Mouse (Mus musculus): ENCODE results near the gene Kynu.

The Kynu gene

DNA sequence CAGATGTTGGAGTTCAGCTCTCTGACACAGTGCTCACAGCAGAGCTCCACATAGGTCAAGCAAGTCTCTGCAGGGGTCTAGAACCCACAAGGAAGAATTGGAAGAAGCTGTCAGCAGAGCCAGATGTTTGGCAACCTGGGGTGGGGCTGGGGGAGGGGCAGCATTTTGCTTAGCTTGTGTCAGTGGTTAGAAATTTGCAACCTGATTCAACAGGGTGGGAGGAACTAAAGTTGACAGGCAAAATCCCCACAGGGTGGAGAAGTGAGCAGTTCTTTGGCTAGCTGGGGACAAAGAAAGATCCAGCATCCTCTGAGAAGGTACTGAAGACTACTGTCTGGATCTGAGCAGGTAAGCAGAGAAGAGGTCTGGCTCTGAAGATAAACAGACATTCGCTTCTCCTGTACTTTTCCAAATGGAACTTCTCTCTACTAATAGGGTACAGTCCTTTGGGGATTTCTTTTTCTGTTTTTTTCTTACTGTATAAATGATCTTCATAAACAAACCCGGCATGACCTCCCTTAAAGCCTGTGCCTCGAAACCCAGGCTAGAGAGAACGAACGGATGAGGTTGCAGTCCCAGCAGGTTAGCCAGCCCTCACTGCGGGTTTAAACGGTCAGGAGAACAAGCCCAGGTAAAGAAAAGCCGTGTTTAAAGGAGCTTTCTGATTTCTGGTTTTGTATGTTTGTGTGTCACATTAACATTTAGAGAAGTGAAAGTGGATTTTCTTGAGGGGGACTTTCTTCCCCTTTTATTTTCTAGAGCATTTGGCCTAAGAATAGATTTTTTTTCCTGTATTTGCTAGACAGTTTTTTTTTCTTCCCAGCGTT lies at the start of gene Kynu:
Kynu (plus strand) TSS at position 268 of the 827 bp plus-strand sequence.
- DNase-seq, result peak; percentile 6 to 16

DNA sequence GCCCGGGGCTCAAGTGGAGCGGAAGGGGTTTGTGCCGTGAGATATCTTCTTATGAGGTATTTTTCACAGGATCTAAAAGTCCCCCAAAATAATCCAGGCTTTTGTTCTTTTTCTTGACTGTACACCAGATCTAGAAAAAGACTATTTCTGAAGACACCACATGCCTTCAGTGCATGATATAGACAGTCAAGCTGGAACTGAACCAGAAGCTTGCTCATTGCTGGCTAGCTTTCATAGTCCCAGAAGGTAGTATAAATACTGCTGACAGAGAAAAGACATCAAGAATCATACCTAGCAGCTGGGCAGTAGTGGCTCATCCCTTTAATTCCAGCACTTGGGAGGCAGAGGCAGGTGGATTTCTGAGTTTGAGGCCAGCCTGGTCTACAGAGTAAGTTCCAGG lies 48.9 kb upstream of the Kynu start:
- DNase-seq, result no peak

DNA sequence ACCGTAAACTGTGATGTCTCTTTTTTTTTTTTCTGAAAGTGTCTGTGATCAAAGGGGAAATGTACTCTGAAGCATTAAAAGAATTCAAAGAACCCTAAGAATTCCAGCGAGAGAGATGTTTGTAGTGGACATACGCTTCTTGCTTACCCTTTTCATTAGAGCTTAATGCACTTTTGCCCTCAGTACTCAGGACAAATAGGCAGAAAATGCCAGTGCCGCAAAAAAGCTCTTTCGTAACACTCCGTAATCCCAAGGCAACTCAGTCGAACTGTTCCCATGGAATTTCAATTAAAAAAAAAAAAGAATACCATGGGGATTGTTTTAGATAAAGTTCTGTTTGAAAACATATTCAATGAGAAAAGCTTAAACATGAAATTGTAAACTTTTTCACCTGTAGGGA lies 41.3 kb upstream of the Kynu start:
- DNase-seq, result no peak

DNA sequence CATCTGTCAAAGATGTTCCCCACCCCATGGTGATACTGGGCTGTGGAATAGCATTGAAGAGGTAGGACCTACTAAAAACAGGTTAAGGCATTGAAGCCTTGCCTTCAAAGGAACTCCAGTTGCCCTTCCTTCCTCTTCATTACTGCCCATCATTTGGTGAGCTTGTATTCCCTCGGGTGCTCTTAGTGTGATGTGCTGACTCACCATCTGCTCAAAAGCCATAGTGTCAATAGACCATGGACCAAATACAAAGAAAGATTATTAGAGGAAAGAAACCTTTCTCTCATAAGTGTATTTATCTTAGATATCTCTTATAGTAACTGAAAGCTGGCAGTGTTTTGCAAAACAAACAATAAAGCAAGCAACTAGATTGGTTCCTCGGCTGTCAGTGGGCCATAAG lies 20.7 kb upstream of the Kynu start:
- no peak for DNase-seq

DNA sequence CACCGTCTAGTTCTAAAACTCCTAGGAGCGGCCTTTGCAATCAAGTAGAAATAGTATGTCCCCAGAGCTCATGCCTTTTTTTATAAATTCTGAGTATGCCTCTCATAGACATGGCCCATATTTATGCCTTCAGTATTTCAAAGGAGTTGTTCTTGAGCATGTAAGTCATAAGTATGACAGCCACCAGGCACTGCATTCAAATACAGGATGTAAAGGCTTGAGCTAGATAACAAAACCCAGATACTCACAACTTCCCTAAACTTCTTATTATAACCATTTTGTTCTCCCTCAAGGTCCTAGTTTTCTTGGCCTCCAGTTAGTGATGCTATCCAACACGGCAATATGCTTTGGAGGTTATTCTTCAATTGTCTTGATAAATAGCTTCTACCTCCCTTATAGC lies 12.5 kb upstream of the Kynu start:
- no peak for DNase-seq

DNA sequence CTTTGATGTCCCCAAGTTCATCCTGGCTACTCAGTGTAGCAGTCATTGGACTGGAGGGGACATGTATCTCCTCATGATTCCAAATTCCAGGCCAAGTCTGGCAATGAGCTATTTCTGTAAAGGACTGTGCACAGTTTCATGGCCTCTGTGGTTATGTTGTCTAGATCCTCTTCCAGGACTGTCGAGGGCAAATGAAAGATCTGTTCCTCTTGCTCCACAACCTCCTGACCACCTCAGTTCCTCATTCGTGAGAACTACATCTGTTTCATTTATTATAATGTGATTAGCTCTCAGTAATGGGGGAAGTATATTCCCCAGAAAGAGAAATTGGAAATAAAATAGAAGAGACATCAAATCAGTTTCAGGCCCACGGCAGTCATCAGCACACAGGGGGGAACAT lies 9.5 kb upstream of the Kynu start:
- peak; percentile 8 to 10 for DNase-seq

DNA sequence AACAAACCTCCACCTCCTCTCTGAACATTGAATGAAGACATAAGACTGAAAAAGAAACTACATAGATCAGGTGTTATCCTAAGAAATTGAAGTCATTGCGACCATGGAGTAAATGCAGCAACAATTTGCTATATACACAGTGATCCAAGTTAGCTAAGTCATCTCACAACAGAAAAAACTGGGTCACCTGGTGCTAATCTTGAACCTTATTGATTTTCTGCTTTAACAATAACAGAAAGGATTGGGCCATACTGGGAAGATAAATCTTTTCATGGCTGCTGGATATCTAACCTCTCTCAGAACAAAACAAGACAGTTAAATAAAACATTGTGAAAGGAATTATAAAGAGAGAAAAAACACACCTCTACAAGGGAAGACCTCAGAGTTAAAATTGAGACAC lies 8.7 kb upstream of the Kynu start:
- DNase-seq, result no peak

DNA sequence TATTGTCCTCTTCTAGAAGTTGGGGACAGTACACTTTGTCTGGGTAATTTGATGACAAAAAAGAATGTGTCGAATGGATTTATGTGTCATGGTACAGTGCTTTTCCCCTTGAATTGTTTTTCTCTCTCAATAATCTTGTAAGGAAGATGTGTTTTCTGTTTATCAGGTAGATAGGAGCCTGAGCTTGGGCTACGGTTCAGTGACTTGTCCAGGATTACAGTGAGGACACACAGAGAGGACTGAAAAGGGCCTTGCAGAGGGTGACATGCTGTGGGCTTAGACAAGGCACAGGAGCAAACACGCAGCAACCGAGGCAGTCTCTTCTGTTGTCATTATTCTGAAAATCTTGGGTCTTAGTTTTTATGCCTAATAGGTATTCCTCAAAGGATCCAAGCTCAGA lies 913 bp upstream of the Kynu start:
- no peak for DNase-seq

DNA sequence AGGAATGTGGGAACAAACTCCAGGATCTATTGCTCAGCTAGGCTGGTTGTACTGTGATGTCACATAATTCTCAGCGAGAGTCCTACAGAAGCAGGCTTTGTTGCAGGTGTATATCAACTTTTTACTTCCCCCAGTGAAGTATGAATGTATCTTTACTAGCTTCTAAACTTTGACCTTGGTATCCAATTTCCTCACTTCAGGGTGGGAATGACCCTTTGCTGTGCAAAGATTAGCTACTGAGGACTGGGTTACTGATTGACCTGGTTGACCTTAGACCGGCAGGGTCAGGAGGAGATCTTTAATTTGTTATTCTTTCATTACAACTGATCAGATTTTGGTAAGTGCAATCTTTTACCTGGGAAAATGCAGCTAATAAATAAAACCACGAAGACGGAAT lies 758 bp downstream of the Kynu start:
- DNase-seq, result no peak

DNA sequence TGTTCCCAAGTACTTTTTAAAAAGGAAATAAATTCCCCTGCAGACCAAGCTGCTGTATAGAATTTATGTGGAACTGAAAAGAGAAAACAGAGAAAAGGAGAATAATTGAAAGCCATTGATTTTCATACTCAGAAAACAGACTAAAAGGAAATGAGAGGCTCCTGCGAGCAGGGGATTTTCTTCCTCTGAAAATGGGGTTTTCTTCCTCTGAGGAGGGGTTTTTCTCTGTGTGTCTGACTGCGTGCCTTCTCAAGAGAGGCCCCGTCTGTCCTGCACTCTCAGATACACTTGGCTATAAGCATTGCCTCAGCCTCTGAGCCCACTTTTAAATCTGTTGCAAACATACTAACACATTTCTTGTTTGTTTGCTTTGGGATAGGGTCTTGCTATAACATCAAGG lies 1.9 kb downstream of the Kynu start:
- no peak for DNase-seq

DNA sequence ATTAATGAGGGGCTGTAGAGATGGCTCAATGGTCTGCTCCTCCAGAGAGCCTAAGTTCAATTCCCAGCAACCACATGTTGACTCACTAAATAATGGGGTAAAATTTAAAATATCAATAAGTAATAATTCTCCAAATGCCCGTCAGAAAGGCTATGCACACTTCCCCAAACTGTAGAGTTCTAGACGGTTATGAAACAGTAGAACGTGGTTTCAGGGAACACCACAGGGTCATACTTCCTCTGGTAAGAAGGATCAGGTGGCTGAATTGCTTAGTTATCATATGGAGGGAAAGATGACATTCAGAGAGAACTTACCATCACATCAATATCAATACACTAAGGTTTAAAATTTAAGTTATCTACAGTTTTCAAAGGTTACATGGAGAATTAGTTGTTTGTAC lies 6.1 kb downstream of the Kynu start:
- DNase-seq, result no peak

DNA sequence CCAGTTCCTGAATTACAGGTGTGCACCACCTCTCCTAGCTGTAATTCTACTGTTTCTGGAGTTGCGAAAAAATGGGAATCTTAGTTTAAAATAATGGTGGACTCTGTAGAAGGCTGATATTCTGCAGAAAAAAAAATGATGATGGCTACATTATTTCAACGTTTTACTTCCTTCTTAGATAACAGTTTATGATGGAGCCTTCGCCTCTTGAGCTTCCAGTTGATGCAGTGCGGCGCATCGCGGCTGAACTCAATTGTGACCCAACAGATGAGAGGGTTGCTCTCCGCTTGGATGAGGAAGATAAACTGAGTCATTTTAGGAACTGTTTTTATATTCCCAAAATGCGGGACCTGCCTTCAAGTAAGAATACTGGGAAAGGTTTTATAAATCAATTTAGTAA lies 7.7 kb downstream of the Kynu start:
- no peak for DNase-seq

DNA sequence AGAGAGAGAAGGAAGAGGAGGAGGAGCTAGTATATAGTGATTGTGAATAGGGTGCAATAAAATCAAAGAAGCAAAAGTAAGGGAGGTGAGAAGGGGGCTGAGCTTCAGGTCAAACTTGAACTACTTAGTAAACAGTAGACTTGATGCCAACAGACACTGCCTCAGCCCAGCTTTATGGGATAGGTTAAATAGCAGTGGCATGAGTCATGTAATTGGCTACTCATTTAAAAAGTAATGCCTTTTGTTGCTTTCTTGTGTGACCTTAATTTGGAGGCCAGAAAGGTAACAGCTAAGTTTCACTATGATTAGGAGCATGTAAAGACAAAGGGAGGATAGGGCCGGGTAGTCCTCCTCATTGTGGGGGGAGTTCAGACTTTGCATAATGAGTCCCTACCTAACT lies 13.3 kb downstream of the Kynu start:
- no peak for DNase-seq

DNA sequence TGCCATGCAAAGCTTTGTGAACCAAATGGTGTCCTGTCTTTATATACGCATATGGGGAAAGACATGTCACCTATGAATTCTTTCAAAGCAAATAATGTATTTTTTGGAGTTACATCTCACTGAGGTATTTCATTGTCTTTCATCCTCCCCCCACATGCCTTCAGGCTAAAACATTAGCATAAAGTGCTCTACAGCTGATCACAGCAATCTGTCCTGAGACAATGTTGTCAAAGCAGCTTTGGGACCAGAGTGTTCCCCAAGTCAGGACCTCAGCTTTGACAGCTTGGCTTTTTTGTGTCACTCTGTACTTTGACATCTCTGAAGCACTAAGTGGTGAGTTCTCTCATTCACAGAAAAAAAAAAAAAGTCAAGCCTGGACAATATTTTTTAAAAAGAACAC lies 18.4 kb downstream of the Kynu start:
- no peak for DNase-seq

DNA sequence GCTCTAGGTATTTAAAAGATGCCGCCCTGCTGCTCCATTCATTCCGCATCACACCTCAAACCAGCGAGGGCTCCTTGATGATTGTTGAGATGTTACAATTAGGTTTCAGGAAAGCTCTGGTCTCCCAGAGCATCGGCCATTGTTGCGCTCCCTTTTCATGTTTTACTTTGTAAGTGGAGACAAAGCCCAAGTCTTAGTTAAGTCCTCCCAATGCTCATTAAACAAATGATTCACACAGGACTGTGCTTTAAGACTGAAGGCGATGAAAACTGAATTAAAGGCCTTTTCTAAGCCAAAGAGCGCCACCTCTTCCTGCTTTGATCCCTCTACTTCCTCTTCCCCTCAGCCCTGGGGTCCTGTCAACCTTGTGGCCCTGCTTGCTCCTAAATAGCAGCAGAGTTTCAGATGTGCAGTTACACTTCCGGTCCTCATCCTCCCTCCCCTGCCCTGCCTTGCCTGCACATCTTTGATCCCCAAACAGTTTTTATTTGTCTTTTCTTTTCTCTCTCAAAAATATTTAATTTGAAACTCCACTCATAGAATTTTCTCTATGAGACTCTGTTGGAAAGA lies 28.2 kb downstream of the Kynu start:
- DNase-seq, result no peak

DNA sequence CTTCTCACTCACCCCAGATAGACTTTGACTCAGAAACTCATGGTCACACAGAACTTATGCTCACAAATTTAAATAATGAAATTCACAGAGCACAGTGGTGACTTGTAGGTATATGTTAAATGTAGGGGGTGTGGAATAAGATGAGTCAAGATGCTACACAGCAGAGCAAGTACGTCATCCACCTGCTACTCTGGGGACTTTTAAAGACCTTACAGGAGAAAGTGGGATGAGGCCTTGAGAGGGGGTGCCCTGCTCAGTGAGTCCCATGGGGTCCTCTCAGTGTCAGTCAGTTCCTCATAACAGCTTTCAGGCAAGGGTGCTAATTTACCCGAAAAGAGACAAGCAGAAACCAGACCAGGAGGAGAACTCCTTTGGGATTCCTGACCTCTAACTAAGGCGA lies 30.4 kb downstream of the Kynu start:
- no peak for DNase-seq

DNA sequence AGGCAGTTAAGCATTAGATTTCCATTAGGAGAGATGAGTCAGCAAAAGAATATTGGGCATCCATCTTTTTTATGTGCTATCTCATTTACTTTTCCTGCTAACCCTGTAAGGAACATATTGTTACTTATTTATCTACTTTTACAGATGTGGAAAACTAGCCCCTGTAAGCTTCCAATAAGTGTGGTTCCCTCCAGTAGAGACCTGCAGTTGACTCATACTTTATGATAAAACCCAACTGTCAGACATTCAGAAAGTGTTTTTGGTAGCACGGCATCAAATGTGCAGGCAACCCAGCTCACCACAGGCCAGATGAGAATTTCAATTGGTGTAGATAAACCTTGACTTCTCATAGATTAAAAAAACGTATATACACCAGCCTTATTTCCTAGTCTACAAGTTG lies 32.7 kb downstream of the Kynu start:
- DNase-seq, result no peak

DNA sequence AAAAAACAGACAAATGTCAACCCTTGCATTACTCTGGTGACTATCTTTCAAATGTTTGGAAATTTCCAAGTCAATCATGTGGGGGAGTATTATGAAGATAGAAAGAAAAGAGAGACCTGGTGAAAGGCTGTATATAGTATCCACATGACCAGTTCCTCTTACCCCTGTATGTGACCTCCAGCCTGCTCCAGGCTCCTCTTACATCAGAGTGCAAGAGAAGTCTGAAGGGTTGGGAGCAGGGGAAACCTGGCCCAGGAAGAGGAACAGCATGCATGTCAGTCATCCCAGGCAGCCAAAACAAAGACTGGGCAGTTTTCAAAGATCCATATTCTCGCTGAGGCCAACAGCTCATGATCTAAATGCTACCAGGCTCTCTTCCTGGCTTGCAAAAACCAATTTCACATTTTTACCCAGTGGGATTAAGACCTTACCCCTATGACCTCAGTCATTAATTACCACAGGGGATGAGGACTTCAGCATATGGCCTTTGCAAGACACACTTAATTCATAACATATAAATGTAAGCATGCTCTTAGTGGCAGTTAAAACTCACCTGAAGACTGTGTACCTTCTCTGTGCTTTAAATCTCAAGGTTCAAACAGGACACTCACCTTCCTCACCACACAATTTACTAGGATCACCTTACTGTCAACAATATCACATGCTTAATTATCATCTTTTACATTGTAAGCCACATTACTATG lies 37.0 kb downstream of the Kynu start:
- peak in 1 of 2 experiments; percentile 7 for DNase-seq

DNA sequence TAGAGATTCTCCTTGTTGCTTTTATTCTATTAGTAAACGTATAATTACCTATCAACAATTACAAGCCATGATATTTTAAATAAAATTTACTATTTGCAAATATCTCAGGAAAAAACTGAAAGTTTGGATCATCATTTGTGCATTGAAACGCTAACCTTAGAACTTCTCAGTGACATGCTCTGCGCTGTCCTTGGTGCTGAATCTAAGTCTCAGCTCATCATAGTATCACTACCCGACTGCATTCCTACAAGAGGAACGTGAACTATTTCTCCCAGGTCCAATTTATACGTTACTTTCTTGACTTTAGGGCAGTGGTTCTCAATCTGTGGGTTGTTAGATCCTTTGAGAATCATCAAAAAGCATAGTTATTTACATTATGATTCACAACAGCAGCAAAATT lies 58.4 kb downstream of the Kynu start:
- no peak for DNase-seq

DNA sequence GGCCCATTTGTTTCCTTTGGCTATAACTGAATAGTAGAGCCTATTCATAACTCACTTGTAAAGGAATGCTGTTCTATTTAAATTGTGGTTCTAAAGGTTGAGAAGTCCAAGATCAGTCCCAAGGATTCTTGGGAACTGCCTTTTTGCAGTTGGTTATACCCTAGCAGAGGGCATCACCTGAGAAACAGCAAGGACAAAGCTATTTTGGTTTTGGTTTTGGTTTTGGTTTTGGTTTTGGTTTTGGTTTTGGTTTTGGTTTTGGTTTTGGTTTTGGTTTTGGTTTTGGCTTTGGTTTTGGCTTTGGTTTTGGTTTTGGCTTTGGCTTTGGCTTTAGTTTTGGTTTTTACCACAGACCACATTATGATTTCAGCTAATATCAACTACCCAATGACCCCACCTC lies 66.0 kb downstream of the Kynu start:
- DNase-seq, result no peak

DNA sequence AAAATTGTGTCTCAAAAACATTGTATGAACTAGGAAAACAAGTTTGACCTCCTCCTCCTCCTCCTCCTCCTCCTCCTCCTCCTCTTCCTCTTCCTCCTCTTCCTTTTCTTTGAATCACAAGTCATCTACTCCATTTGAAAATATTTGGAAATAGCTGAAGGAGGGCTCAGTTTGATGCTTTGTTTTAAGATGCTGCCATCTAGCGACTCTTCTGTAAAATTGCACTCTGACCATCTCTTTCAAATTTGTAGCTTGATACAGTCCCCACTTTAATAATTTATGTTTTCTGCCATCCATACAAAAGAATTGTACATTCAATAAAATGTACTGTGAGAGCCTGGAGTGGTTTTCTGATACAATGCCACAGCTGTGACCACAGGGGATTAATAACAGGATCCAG lies 67.7 kb downstream of the Kynu start:
- DNase-seq, result no peak

DNA sequence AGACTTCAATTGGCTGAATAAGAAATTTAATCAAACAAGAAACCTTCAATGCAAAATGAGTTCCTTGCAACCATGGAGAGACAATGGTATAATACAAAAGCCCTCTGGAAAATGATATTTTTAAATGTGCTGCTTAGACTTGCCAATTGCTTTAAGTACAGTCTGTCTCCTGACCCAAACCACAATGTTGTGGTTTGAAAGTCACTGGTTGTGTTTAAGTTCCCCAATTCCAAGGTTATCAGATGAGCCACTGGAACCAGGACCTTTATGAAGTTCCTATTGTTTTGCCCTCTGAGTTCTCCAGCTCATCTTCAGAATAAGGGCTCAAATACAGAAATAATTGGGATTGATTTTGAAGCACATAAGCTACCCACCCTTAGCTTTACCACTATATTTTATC lies 76.7 kb downstream of the Kynu start:
- no peak for DNase-seq

DNA sequence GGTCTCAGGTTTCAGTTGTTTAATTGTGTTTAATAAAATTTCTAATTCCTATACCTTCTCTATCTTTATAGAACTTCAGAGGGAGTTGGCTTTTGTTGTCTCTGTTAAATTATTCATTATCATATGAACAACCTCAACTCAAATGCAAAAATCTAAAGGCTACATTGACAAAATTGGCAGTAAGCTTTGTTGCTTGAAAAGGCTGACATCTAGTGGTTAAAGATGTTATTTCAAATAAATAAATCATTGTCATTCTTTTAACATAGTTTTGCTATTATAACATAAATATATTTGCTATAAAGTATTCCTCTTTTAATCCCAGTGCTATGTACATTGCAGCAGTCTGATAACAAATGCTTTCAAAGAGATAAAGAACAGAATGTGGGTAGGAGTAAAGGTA lies 81.4 kb downstream of the Kynu start:
- no peak for DNase-seq

DNA sequence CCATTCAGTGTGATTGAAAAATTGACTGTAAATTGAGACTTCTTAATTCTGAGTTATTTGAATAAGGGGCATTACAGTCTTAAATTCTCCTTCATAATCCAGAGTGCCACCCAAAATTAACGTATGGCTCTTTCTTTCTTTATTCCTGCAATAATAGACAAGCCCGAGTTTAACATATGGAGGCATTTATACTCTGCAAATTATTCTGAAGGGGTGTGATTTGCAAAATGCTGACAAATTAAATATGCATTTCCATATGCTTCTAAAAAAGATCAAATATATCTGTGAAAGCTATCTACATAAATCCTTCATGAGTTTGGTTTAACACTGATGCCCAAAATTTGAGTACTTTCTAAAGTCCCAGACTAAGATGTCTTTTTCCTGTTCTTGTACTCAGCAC lies 91.8 kb downstream of the Kynu start:
- DNase-seq, result no peak

Data from lung, adult 18-20 months (tissue).